Mouse (Mus musculus) midbrain, embryonic 13.5 days (tissue): ENCODE measurements around the gene Urgcp. TPM values are rescaled to one million over a fixed set of nuclear protein-coding genes. Genes with fewer than 3 reads are reported as not detected.
A peak's percentile ranks its signal among the peaks of the same experiment; 100 is the strongest.

Experiments used
- ATAC-seq: fragments of 200-750 bp; cut with Nextera tagmentation; 2 replicates; pipeline ENCODE4 v1.8.0; 2017; ENCODE audit warnings: mild to moderate bottlenecking, moderate TSS enrichment, moderate library complexity
- H3K27ac ChIP-seq: fragments of 300-500 bp; sonication (generic); 2 replicates; pipeline ENCODE4 v1.5.1; 2015; ENCODE audit warnings: inconsistent platforms, mild to moderate bottlenecking, moderate library complexity
- H3K27me3 ChIP-seq: fragments of 300-500 bp; sonication (generic); 2 replicates; pipeline ENCODE4 v1.6.1; 2015; ENCODE audit warnings: mild to moderate bottlenecking, inconsistent platforms
- H3K36me3 ChIP-seq: fragments of 300-500 bp; sonication (generic); 2 replicates; pipeline ENCODE4 v1.6.1; 2015; ENCODE audit warnings: mild to moderate bottlenecking, inconsistent platforms
- H3K4me1 ChIP-seq: fragments of 300-500 bp; sonication (generic); replicated peaks from 2 replicates; pipeline ENCODE4 v1.6.1; 2015; ENCODE audit warnings: inconsistent platforms
- H3K4me2 ChIP-seq: fragments of 300-500 bp; sonication (generic); replicated peaks from 2 replicates; pipeline ENCODE4 v1.6.1; 2015; ENCODE audit warnings: moderate library complexity, mild to moderate bottlenecking, inconsistent platforms
- H3K4me3 ChIP-seq: fragments of 300-500 bp; sonication (generic); replicated peaks from 2 replicates; pipeline ENCODE4 v1.5.1; 2015; ENCODE audit warnings: mild to moderate bottlenecking, inconsistent platforms
- H3K9ac ChIP-seq: fragments of 300-500 bp; sonication (generic); replicated peaks from 2 replicates; pipeline ENCODE4 v1.6.1; 2015; ENCODE audit warnings: mild to moderate bottlenecking, inconsistent platforms
- H3K9me3 ChIP-seq: fragments of 300-500 bp; sonication (generic); 2 replicates; pipeline ENCODE4 v1.6.1; 2016; ENCODE audit warnings: mild to moderate bottlenecking, inconsistent platforms
- WGBS: fragments of 180-500 bp; shearing (Covaris S2); methylation state at CpG from one replicate; pipeline ENCODE4 v1.1.7; 2015; 5-methylcytosine and 5-hydroxymethylcytosine counted together
- polyA plus RNA-seq: library from polyadenylated mRNA; unstranded; fragments of >200 nt; fragmentation: Nextera tagmentation; extraction: Ambion mirVana; gene quantifications from 2 replicates; pipeline ENCODE4 v1.2.1, GENCODE M21; 2015

Gene Urgcp
- polyA plus RNA-seq, 1 experiment from 2014 or later, result 26.5 TPM

DNA sequence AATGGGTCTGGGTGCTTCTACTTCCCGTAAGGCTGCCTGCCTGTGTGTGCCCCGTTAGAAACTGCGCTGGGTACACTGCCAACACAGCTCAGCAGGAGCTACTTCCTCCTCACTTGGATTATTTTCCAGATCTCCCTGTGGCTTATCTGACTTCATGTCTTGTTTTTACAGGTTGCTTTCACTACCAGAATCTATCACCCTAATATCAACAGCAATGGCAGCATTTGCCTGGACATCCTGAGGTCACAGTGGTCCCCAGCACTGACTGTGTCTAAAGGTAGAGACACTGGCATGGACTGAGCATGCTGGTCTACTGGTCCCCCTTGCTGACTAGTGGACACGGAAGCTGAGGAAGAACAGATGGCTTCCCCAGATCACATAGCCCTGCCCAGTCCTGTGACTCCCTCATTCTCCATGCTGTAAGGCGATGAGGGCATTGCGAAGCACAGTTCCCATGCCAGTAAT is 17.9 kb upstream of the Urgcp start:
- Histone ChIP-seq H3K9me3 (no peaks in the 10 kb centered on the region), H3K4me3 (no peak overlapping the region), H3K4me1 (no peaks in the 10 kb centered on the region), H3K36me3 (peaks cover 17% of the 10 kb centered on the region; the same call in 1 of the 2 replicates), H3K27me3 (no peaks in the 10 kb centered on the region), H3K9ac (no peak overlapping the region), H3K4me2 (no peak overlapping the region), H3K27ac (no peak overlapping the region)
- WGBS, result 91% methylated on average over 6 of the region's 6 CpGs
- no peak for ATAC-seq

DNA sequence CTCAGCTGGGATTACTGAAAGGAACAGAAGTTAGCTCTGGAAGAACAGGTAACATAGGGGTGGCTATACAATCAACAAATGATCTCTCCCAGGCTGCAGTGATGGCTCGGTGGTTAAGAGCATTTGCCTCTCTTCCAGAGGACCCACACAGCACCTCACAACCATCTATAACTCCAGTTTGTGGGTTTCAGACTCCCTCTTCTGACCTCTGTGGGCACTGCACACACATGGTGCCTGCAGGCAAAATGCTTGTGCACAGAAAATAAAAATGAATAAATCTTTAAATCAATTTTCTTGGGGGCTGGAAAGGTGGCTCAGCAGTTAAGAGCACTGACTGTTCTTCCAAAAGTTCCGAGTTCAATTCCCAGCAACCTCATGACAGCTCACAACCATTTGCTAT is 16.3 kb upstream of the Urgcp start:
- peaks cover 11% of the 10 kb centered on the region; the same call in 1 of the 2 replicates for H3K36me3 ChIP-seq
- no peak for ATAC-seq
- no peak overlapping the region for H3K4me3 ChIP-seq
- no peaks in the 10 kb centered on the region for H3K4me1 ChIP-seq
- WGBS, result 75% methylated on average over 2 of the region's 2 CpGs
- H3K9ac ChIP-seq, result no peak overlapping the region
- H3K27ac ChIP-seq, result no peak overlapping the region
- H3K9me3 ChIP-seq, result no peaks in the 10 kb centered on the region
- H3K4me2 ChIP-seq, result no peak overlapping the region
- H3K27me3 ChIP-seq, result no peaks in the 10 kb centered on the region

DNA sequence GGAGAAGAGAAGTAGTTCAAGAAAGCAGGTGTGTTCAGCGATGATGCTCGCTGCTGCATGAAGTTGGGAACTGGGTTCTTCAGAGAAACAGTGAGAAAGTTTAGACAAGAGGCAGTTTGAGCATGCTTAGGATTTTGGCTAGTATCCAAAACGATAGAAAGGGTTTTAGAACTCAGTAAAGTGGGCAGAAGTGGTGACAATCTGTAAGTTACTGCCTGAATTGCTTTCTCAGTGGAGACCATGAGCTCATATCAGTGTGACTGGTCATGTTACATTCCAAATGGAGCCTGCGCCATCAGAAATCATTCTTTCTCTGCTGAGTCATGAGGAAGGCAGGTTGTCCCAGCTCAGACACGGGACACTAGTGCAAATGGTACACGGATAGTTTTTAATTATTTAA is 3.8 kb upstream of the Urgcp start:
- 92% methylated on average over 6 of the region's 6 CpGs for WGBS
- H3K27ac ChIP-seq, result no peak overlapping the region

DNA sequence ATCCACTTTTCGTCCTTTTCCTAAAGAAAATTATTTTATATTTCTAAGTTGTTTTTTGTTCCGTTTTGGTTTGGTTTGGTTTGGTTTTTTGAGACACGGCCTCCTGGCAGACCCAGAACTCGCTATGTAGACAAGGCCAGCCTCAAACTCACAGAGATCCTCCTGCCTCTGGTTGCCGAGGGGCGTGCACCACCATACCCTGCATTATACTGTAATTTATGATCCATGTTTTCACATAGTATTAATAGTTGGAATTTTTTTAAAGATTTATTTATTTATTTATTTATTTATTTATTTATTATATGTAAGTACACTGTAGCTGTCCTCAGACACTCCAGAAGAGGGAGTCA is 432 bp upstream of the Urgcp start:
- H3K4me3 ChIP-seq, result peak overlapping the region; percentile 76
- no peaks in the 10 kb centered on the region for H3K27me3 ChIP-seq
- no peaks in the 10 kb centered on the region for H3K9me3 ChIP-seq
- H3K36me3 ChIP-seq, result no peaks in the 10 kb centered on the region
- peak overlapping the region; percentile 91; the same call in 1 of the 2 replicates for H3K9ac ChIP-seq
- peak overlapping the region; percentile 92 for H3K27ac ChIP-seq
- peak; percentile 68 for ATAC-seq
- WGBS, result 23% methylated on average over 6 of the region's 6 CpGs
- H3K4me1 ChIP-seq, result peaks cover 15% of the 10 kb centered on the region
- peak overlapping the region; percentile 61 for H3K4me2 ChIP-seq

More for the DNA sequence above, 3.8 kb upstream of the Urgcp start:
- H3K9ac ChIP-seq, result no peak overlapping the region
- no peaks in the 10 kb centered on the region for H3K9me3 ChIP-seq
- H3K27me3 ChIP-seq, result no peaks in the 10 kb centered on the region
- no peak overlapping the region for H3K4me2 ChIP-seq
- H3K36me3 ChIP-seq, result peaks cover 20% of the 10 kb centered on the region
- peaks cover 5% of the 10 kb centered on the region for H3K4me1 ChIP-seq
- H3K4me3 ChIP-seq, result no peak overlapping the region
- ATAC-seq, result no peak

DNA sequence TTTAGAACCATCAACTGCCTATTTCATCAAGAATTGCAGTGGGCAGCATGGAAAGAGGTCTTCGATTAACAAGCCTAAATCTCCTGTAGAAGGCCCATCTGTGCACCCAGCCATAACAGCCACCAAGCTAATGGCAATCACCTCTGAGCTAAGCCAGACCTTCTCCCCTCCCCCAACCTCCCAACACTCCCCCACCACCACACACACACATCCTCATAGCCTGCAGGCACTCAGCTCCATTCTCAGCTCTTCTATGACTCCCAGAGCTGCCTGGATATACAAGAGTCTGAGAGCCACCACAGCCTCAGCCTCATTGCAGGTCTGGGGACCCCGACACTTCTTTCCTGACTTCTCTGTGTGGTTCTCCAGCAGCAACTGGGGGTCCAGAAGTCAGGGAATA is 8.4 kb downstream of the Urgcp start:
- no peak overlapping the region for H3K9ac ChIP-seq
- no peaks in the 10 kb centered on the region for H3K27me3 ChIP-seq
- 92% methylated on average over 2 of the region's 2 CpGs for WGBS
- H3K4me1 ChIP-seq, result no peaks in the 10 kb centered on the region
- no peak overlapping the region for H3K4me3 ChIP-seq
- no peak overlapping the region for H3K4me2 ChIP-seq
- peaks cover 11% of the 10 kb centered on the region; the same call in 1 of the 2 replicates for H3K36me3 ChIP-seq
- ATAC-seq, result no peak
- H3K9me3 ChIP-seq, result 0 out of 2 replicates have a peak, but pooled peaks cover 4% of the 10 kb centered on the region
- H3K27ac ChIP-seq, result no peak overlapping the region

DNA sequence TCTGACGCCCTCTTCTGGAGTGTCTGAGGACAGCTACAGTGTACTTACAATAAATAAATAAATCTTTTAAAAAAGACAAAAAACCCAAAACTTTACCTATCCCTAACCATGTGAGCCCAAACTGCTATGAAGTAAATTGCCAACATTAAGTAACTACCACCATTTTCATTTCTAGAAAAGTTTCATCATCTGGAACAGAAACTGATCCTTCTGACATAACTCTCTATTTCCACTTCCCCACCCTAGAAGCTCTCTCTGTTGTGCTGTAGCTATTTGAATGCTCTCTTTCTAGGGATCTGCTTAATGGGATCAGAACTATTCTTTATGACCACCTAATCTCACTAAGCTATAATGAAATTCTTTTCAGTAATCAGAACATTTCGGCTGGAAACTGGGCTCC is 17.2 kb downstream of the Urgcp start:
- Histone ChIP-seq H3K4me2 (no peak overlapping the region), H3K4me1 (peaks cover 14% of the 10 kb centered on the region), H3K36me3 (no peaks in the 10 kb centered on the region), H3K9ac (no peak overlapping the region), H3K27me3 (no peaks in the 10 kb centered on the region), H3K27ac (no peak overlapping the region), H3K4me3 (no peak overlapping the region), H3K9me3 (no peaks in the 10 kb centered on the region)
- no peak for ATAC-seq
- 75% methylated on average over 2 of the region's 2 CpGs for WGBS

DNA sequence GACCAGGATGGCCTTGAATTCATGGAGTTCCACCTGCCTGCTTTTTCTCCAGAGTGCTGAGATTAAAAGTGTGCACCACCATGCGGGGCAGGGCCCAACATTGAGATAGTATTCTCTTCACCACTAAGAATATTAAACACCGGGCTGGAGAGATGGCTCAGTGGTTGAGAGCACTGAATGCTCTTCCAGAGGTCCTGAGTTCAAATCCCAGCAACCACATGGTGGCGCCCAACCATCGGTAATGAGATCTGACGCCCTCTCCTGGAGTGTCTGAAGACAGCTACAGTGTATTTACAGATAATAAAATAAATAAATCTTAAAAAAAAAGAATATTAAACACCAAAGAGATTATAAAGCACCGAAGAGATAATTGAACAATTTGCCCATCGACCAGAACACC is 20.1 kb downstream of the Urgcp start:
- Histone ChIP-seq H3K4me1 (peaks cover 17% of the 10 kb centered on the region), H3K4me2 (no peak overlapping the region), H3K4me3 (no peak overlapping the region), H3K27ac (no peak overlapping the region), H3K36me3 (no peaks in the 10 kb centered on the region), H3K9me3 (no peaks in the 10 kb centered on the region), H3K27me3 (no peaks in the 10 kb centered on the region), H3K9ac (no peak overlapping the region)
- WGBS, result 76% methylated on average over 7 of the region's 7 CpGs
- no peak for ATAC-seq

DNA sequence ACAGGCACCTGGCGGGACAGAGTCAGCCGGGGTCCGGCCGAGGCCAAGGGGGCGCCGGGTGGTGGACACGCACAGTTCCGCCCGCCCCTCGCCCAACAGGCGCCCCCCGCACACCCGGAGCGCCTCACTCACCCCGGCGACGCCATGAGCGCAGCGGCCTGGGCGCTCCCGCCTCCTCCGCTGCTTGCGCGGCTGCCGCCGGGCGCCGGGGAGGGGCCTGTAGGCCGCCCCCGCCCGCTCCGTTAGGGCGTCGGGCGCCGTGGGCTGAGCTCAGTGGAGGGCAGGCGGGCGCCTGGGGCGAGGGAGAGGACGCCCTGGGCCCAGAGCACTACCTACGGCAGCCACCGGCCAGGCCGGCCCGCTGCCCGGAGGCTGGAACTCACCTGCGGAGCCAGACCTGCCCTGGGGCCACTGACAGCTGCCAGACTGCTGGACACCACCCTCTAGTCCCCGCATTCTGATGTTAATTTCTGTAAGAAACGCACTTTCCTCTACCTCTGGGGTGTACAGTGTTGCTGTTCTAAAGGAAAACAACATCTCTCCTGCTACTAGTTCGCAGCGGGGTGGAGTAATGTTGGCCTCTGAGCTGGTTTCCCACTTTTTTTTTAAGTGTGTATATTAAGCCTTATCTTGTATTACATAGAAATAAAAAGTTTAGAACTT is 21.1 kb downstream of the Urgcp start:
- WGBS, result under 1% methylated on average over 42 of the region's 50 CpGs
- peak; percentile 90 for ATAC-seq
- Histone ChIP-seq H3K27ac (peak overlapping the region; percentile 74), H3K27me3 (no peaks in the 10 kb centered on the region), H3K36me3 (no peaks in the 10 kb centered on the region), H3K4me2 (peak overlapping the region; percentile 96), H3K4me3 (peak overlapping the region; percentile 85), H3K4me1 (peaks cover 17% of the 10 kb centered on the region), H3K9ac (peak overlapping the region; percentile 94), H3K9me3 (no peaks in the 10 kb centered on the region)

DNA sequence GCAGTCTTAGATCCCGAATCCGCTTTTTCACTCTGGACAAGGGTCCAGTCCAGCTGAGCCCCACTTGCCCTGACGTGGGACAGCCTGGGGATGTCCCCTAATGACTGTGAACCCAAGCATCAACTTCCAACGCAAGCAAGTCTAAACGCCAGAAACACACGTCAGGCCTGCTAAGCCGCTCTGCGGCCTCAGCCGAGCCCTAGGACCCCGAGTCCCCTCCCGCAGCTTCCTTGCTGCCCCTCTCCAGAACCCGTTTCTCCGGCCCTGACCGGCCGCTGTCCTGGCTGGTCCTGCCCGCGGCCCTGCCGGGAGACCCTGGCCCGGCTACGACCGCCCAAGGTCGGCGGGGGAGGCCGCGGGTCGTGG is 21.6 kb downstream of the Urgcp start:
- H3K4me1 ChIP-seq, result peaks cover 17% of the 10 kb centered on the region
- H3K27ac ChIP-seq, result peak overlapping the region; percentile 74
- H3K4me3 ChIP-seq, result peak overlapping the region; percentile 85
- peak overlapping the region; percentile 96 for H3K4me2 ChIP-seq
- no peaks in the 10 kb centered on the region for H3K9me3 ChIP-seq
- ATAC-seq, result no peak; the same call in none of the 2 replicates
- H3K36me3 ChIP-seq, result no peaks in the 10 kb centered on the region
- WGBS, result under 1% methylated on average over 26 of the region's 26 CpGs
- H3K27me3 ChIP-seq, result no peaks in the 10 kb centered on the region
- peak overlapping the region; percentile 94 for H3K9ac ChIP-seq

DNA sequence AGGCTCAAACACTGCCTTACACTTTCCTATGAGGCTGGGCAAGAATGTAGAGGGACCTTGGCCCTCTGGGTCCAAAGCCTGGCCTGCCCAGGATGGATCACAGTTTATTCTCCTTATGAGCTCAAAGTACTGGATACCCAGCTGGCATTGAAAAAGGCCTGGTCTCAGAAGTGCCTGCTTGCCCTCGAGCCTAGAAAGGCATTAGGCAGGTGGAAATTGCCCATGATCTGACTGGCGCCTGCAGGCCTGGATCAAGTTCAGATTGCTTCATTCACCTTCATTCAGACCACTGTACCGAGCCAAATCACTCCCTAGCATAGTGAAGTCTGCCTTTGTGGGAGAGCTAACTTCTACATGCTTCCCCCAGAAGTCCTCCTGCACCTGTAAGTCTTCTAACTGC is 22.3 kb downstream of the Urgcp start:
- H3K36me3 ChIP-seq, result no peaks in the 10 kb centered on the region
- H3K27ac ChIP-seq, result no peak overlapping the region

DNA sequence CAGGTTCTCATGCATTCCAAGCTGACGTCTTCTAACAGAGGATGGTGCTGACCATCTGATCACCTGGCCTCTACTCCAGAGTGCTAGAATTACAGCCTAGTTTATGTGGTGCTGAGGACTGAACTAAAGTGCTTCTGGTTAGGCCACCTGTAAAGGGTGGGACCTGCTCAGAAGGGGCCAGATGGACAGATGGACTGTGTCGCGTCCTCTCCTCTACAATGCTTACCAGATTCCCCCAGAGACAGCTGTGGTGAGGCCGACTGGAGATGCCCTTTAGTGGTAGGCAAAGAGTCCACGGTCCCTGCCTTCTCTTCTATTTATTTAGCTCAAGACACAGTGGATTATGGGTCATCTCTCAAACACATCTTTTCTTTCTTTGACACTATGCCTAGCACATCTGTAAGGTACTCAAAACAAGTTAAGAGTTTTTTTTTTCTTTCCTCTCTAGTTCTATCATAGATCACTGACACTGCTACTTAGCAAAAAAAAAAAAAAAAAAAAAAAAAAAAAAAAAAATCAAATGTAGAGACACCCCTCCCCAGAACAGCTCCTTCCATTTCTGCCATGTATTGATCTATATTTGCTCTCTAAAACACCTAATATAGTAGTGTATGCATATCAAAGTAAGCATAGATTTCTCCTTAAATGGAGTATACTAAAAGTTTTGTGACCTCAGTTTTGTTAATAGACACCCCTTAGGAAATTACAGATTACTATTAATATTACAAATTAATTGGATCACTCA is 23.1 kb downstream of the Urgcp start:
- 89% methylated on average over 5 of the region's 5 CpGs for WGBS
- Histone ChIP-seq H3K36me3 (no peaks in the 10 kb centered on the region), H3K9ac (no peak overlapping the region), H3K27ac (no peak overlapping the region), H3K27me3 (no peaks in the 10 kb centered on the region), H3K4me3 (no peak overlapping the region), H3K4me2 (no peak overlapping the region), H3K4me1 (peaks cover 17% of the 10 kb centered on the region), H3K9me3 (no peaks in the 10 kb centered on the region)
- ATAC-seq, result no peak

More for the DNA sequence above, 22.3 kb downstream of the Urgcp start:
- Histone ChIP-seq H3K27me3 (no peaks in the 10 kb centered on the region), H3K4me1 (peaks cover 17% of the 10 kb centered on the region), H3K9me3 (no peaks in the 10 kb centered on the region), H3K4me3 (peak overlapping the region; percentile 85; the same call in 1 of the 2 replicates), H3K9ac (no peak overlapping the region; the same call in 1 of the 2 replicates), H3K4me2 (peak overlapping the region; percentile 96)
- no peak for ATAC-seq
- WGBS, result 69% methylated on average over 3 of the region's 3 CpGs

DNA sequence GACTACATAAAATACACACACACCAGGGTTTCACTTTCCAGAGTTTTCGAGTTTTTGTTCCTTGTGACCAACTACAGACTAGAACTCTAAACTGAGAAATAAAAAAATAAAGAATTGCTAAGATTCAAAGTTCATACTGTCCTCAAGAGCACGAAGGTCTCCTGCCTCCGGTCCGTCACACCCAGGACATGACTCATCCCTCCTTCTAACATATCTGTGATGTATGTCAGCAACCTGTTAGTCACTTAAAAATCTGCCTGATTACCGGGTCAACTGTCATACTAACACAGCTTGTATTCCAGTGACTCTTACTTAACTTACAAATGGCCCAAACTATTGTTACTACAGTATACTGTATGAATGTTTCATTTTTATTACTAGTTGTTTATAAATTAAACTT is 25.0 kb downstream of the Urgcp start:
- peaks cover 27% of the 10 kb centered on the region for H3K4me1 ChIP-seq
- no peaks in the 10 kb centered on the region for H3K9me3 ChIP-seq
- no peak overlapping the region for H3K4me2 ChIP-seq
- no peak overlapping the region for H3K9ac ChIP-seq
- no peak for ATAC-seq
- H3K27ac ChIP-seq, result no peak overlapping the region
- WGBS, result 87% methylated on average over 5 of the region's 5 CpGs
- no peaks in the 10 kb centered on the region for H3K27me3 ChIP-seq
- H3K4me3 ChIP-seq, result no peak overlapping the region
- H3K36me3 ChIP-seq, result no peaks in the 10 kb centered on the region
